Mouse (Mus musculus) lung, postnatal 0 days (tissue): ENCODE measurements around the gene Lgmn.

Experiments used
- CTCF ChIP-seq: IDR thresholded peaks from 2 replicates; pipeline ENCODE4 v1.5.1; 2016; ENCODE audit warnings: antibody characterized with exemption, mild to moderate bottlenecking
- EP300 ChIP-seq: IDR thresholded peaks from 2 replicates; pipeline ENCODE4 v1.6.1; 2016; ENCODE audit warnings: antibody characterized with exemption, mild to moderate bottlenecking, control low read depth

GRCm38 (mm10) chr12:102429656-102430055 is 10.0 kb downstream of the Lgmn start:
- TF ChIP-seq EP300, result no peak
- TF ChIP-seq CTCF, result no peak
